Mouse (Mus musculus): ENCODE results near the gene Rgp1. TPM values are rescaled to one million over a fixed set of nuclear protein-coding genes. Genes with fewer than 3 reads are reported as not detected.

Rgp1 gene
- polyA plus RNA-seq, 1 experiment from 2014 or later = 25.2 TPM

DNA sequence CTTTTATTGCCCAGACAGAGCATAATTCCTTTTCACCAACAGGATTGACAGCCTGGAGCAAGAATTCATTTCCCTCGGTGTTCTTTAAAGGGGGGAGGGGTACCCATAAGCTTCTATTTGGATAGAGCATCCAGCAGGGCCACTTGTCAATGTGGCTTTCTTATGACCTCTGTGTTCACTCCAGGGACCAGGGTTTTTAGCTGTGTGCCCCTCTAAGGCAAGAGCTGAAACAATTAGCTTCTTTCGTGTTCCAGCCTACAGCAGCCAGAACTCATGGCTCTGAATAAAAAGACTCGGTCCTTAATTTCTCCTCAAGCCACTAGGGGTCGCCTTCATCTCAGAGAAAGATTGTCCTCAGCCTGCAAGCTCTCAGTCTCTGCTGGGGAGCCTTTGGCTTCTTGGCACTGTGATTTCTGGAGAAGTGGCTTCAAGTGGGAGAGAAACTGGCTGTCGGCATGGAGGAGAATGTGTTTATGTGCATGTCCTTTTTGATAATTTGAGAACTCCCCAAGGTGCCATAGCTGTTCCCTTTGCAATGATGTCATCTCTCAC lies 51.6 kb downstream of the Rgp1 start:
- Histone ChIP-seq H3K9ac (ENCODE audit: low read length) (peak overlapping the region; percentile 89; the same call in 1 of the 2 replicates), H3K27ac (ENCODE audit: low read depth, low read length) (peak overlapping the region; percentile 65), H3K27me3 (ENCODE audit: control insufficient read depth, insufficient read depth, low read length) (peaks cover 13% of the 10 kb centered on the region), H3K36me3 (ENCODE audit: control insufficient read depth, insufficient read depth, low read length) (no peaks in the 10 kb centered on the region), H3K4me1 (ENCODE audit: control insufficient read depth, insufficient read depth, low read length) (peaks cover 21% of the 10 kb centered on the region), H3K9me3 (ENCODE audit: control insufficient read depth, low read length) (no peaks in the 10 kb centered on the region), H3K4me3 (ENCODE audit: low read depth, low read length) (no peak overlapping the region), H3K4me2 (0 out of 2 replicates have a peak overlapping the region, but pooled peaks have one; percentile 7)
- peak; percentile 97 for DNase-seq (ENCODE audit: low spot score, missing footprints)
- peak; percentile 54 for ATAC-seq (ENCODE audit: low FRiP score)
- WGBS = 4% methylated on average over 5 of the region's 5 CpGs

DNA sequence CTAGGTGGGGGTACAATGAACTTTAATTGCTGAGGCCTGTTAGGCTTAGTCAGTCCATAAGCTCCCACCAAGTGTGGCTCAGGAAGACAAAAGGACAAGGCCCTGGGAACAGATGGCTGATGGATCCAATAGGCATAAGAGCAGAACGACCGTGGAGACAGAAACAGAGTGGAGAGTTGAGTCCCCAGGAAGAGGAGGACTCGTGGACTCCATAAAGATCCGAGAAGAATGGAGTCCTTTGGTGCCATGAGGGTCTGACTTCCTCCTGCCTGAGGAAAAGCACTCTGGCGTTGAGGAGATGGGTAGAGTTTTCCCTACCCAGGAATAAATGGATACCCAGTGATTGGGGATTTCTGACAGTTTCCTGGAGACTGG lies 52.1 kb downstream of the Rgp1 start:
- Histone ChIP-seq H3K27ac (ENCODE audit: low read depth, low read length) (peak overlapping the region; percentile 65), H3K4me3 (ENCODE audit: low read depth, low read length) (no peak overlapping the region), H3K36me3 (ENCODE audit: control insufficient read depth, insufficient read depth, low read length) (no peaks in the 10 kb centered on the region), H3K27me3 (ENCODE audit: control insufficient read depth, insufficient read depth, low read length) (peaks cover 13% of the 10 kb centered on the region), H3K4me2 (peak overlapping the region; percentile 81), H3K9ac (ENCODE audit: low read length) (peak overlapping the region; percentile 89), H3K4me1 (ENCODE audit: control insufficient read depth, insufficient read depth, low read length) (peaks cover 21% of the 10 kb centered on the region), H3K9me3 (ENCODE audit: control insufficient read depth, low read length) (no peaks in the 10 kb centered on the region)
- 16% methylated on average over 5 of the region's 5 CpGs for WGBS
- peak; percentile 93 for DNase-seq (ENCODE audit: low spot score, missing footprints)
- peak; percentile 23 for ATAC-seq (ENCODE audit: low FRiP score)

DNA sequence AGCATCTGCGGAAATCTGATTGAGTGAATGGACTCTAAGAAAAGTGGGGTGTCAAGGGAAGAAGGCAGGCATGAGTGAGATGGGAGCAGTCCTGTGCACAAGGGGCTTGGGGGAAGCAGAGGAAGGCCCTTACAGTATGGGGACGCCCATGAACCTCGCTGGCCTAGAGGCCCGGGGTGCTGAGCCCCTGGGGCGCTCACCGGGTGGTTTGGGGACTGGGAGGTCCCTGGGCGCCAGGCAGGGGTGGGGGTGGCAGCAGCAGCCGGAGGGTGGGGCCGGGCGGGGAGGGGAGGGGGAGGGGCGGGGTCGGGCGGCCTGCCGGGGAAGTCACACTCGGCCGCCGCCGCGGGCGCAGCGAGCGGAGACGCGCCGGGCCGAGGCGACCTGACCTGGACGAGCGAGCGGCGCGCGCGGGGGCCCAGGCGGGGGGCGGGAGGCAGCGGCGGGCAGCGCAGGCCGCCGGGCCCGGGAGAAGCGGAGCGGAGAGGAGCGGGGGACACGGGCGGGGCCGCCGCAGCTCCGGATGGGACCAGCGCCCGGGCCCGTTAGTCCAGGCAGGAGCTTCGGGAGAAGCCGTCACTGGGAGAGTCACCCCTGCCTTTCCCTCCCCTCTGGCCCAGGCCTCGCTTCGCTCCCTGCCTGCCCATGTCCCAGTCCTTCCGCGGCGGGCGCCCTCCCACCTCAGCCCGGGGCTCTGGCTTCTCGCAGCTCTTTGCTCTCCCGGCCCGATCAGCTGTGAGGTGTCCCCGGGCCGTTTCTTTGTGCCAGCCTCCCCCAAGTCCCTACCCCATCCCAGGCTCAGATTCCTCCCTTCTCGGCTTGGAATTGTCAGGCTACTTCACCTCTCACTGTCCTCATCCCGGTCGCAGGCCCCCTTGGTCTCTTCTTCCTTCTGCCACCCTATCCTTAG lies 52.8 kb downstream of the Rgp1 start, which contains the start of gene Npr2:
Gene Npr2, plus strand, starts transcription at position 890 of the 910 bp plus-strand sequence.
- Histone ChIP-seq H3K4me1 (ENCODE audit: control insufficient read depth, insufficient read depth, low read length) (peaks cover 21% of the 10 kb centered on the region), H3K36me3 (ENCODE audit: control insufficient read depth, insufficient read depth, low read length) (no peaks in the 10 kb centered on the region), H3K9ac (ENCODE audit: low read length) (peak within 1 kb of the TSS; percentile 89), H3K27me3 (ENCODE audit: control insufficient read depth, insufficient read depth, low read length) (peaks cover 13% of the 10 kb centered on the region), H3K4me2 (peak within 1 kb of the TSS; percentile 81), H3K27ac (ENCODE audit: low read depth, low read length) (peak within 1 kb of the TSS; percentile 65), H3K9me3 (ENCODE audit: control insufficient read depth, low read length) (no peaks in the 10 kb centered on the region), H3K4me3 (ENCODE audit: low read depth, low read length) (peak within 1 kb of the TSS; percentile 60)
- 1% methylated on average over 33 of the region's 70 CpGs for WGBS
- ATAC-seq (ENCODE audit: low FRiP score) (peak; percentile 56), DNase-seq (ENCODE audit: low spot score, missing footprints) (peak; percentile 95)

DNA sequence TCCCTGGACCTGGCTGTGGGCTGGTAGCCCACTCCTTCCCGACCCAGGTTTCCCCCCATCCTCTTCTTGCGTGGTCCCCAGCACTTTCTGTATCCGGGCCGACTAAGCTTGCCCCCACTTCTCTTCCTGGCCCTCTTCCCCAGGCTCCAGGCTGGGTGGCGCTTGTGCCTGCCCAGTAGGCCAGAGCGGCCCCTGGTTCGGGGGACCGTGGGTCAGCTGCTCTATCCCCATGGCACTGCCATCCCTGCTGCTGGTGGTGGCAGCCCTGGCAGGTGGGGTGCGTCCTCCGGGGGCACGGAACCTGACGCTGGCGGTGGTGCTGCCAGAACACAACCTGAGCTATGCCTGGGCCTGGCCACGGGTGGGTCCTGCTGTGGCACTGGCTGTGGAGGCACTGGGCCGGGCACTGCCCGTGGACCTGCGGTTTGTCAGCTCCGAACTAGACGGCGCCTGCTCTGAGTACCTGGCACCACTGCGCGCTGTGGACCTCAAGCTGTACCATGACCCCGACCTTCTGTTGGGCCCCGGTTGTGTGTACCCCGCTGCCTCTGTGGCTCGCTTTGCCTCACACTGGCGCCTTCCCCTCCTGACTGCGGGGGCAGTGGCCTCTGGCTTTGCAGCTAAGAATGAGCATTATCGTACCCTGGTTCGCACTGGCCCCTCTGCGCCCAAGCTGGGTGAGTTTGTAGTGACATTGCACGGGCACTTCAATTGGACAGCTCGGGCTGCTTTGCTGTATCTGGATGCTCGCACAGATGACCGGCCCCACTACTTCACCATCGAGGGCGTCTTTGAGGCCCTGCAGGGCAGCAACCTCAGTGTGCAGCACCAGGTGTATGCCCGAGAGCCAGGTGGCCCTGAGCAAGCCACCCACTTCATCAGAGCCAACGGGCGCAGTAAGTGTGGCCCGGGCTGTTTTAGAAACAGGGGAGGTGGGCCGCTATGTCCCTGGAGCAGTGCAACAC lies 53.7 kb downstream of the Rgp1 start:
- Histone ChIP-seq H3K27me3 (ENCODE audit: control insufficient read depth, insufficient read depth, low read length) (peaks cover 13% of the 10 kb centered on the region), H3K9me3 (ENCODE audit: control insufficient read depth, low read length) (no peaks in the 10 kb centered on the region), H3K4me1 (ENCODE audit: control insufficient read depth, insufficient read depth, low read length) (peaks cover 21% of the 10 kb centered on the region), H3K27ac (ENCODE audit: low read depth, low read length) (no peak overlapping the region), H3K4me3 (ENCODE audit: low read depth, low read length) (peak overlapping the region; percentile 60), H3K9ac (ENCODE audit: low read length) (peak overlapping the region; percentile 89), H3K4me2 (peak overlapping the region; percentile 81), H3K36me3 (ENCODE audit: control insufficient read depth, insufficient read depth, low read length) (no peaks in the 10 kb centered on the region)
- DNase-seq (ENCODE audit: low spot score, missing footprints) (no peak), ATAC-seq (ENCODE audit: low FRiP score) (peak; percentile 5; the same call in 1 of the 2 replicates)
- WGBS = 42% methylated on average over 42 of the region's 42 CpGs

DNA sequence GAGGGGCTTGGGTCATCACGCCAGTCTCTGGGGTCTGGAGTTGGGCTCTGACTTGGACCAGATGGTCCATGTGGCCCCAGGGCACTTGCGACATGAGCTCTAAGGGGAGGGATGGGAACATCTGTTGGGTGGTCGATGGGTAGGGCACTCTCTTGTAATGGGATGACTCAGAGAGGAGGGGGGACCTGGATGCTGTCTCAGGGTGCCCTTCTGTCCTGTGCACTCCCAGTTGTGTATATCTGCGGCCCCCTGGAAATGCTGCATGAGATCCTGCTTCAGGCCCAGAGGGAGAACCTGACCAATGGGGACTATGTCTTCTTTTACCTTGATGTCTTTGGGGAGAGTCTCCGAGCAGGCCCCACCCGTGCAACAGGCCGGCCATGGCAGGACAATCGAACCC lies 54.8 kb downstream of the Rgp1 start:
- peaks cover 12% of the 10 kb centered on the region for H3K27me3 ChIP-seq (ENCODE audit: control insufficient read depth, insufficient read depth, low read length)
- no peak overlapping the region for H3K9ac ChIP-seq (ENCODE audit: low read length)
- H3K4me3 ChIP-seq (ENCODE audit: low read depth, low read length) = no peak overlapping the region
- WGBS = 84% methylated on average over 8 of the region's 8 CpGs
- no peaks in the 10 kb centered on the region for H3K36me3 ChIP-seq (ENCODE audit: control insufficient read depth, insufficient read depth, low read length)
- ATAC-seq (ENCODE audit: low FRiP score) = no peak
- H3K4me1 ChIP-seq (ENCODE audit: control insufficient read depth, insufficient read depth, low read length) = peaks cover 21% of the 10 kb centered on the region
- peak overlapping the region; percentile 15; the same call in 1 of the 2 replicates for H3K4me2 ChIP-seq
- no peak for DNase-seq (ENCODE audit: low spot score, missing footprints)
- no peaks in the 10 kb centered on the region for H3K9me3 ChIP-seq (ENCODE audit: control insufficient read depth, low read length)
- H3K27ac ChIP-seq (ENCODE audit: low read depth, low read length) = no peak overlapping the region

- no peak for ATAC-seq (ENCODE audit: low FRiP score)
- Histone ChIP-seq H3K27me3 (ENCODE audit: control insufficient read depth, insufficient read depth, low read length) (peaks cover 11% of the 10 kb centered on the region), H3K9me3 (ENCODE audit: control insufficient read depth, low read length) (no peaks in the 10 kb centered on the region), H3K4me2 (peak overlapping the region; percentile 15; the same call in 1 of the 2 replicates), H3K9ac (ENCODE audit: low read length) (no peak overlapping the region), H3K4me3 (ENCODE audit: low read depth, low read length) (no peak overlapping the region), H3K36me3 (ENCODE audit: control insufficient read depth, insufficient read depth, low read length) (no peaks in the 10 kb centered on the region), H3K4me1 (ENCODE audit: control insufficient read depth, insufficient read depth, low read length) (peaks cover 21% of the 10 kb centered on the region), H3K27ac (ENCODE audit: low read depth, low read length) (no peak overlapping the region)
- no peak for DNase-seq (ENCODE audit: low spot score, missing footprints)
- WGBS = 92% methylated on average over 2 of the region's 2 CpGs
These were observed 55.2 kb downstream of the Rgp1 start for GRCm38 (mm10) chr4:43633736-43634135.

DNA sequence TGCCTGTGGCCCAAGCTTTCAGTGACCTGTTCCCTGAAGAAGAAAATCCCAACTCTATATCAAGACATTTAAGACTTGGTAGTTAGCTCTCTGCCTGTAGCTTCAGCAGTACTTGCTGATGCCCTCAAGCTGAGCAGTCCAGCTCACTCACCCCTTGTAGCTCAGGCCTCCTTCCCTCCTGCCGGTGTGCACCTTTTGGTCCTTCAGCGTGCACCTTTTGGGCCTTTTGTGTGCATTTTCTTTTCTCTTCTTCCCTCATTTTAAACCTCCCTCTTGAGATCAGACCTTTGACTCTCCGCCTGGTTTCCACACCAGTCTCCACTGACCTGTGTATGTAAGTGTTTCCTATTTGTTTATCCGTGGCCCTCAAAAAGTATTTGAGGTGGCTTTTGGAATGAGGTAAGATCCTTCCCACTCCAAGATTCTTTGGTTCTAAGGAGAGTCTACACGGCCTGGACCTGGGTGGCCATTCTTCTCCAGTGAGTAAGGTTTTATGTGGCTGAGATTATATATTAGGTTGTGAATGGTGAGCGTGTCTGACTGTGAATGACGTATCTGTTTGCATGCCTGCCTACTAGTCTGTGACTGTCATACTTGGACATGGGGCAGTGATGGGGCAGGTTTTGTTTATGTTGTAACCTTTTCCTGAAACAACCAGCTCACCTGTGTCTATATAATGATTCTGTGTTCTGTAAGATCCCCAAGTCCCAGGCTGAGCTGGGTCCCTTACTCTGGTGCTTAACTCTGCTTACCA lies 56.3 kb downstream of the Rgp1 start:
- 85% methylated on average over 7 of the region's 7 CpGs for WGBS
- H3K36me3 ChIP-seq (ENCODE audit: control insufficient read depth, insufficient read depth, low read length) = no peaks in the 10 kb centered on the region
- H3K4me2 ChIP-seq = no peak overlapping the region
- H3K4me1 ChIP-seq (ENCODE audit: control insufficient read depth, insufficient read depth, low read length) = peaks cover 21% of the 10 kb centered on the region
- H3K9me3 ChIP-seq (ENCODE audit: control insufficient read depth, low read length) = no peaks in the 10 kb centered on the region
- ATAC-seq (ENCODE audit: low FRiP score) (no peak), DNase-seq (ENCODE audit: low spot score, missing footprints) (no peak)
- H3K27ac ChIP-seq (ENCODE audit: low read depth, low read length) = no peak overlapping the region
- H3K4me3 ChIP-seq (ENCODE audit: low read depth, low read length) = no peak overlapping the region
- H3K27me3 ChIP-seq (ENCODE audit: control insufficient read depth, insufficient read depth, low read length) = peaks cover 11% of the 10 kb centered on the region
- no peak overlapping the region for H3K9ac ChIP-seq (ENCODE audit: low read length)

DNA sequence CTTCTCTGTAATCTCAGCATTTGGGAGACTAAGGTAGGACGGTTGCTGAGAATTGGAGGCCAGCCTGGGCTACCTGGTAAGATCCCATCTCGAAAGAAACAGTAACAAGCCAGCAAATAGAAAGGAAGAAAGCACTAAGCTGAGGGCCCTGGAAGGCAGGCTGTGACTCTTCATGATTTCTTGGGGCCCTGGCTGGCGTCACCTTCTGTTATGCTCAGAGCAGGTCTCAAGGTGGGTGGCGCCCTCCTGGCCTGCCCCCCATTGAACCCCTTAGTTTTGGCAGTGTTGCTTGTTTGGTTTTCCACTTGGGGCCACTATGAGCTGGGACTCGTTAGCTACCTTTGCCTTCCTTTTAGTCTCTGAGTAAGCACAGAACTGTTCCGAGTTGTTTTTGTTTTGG lies 58.2 kb downstream of the Rgp1 start:
- Histone ChIP-seq H3K36me3 (ENCODE audit: control insufficient read depth, insufficient read depth, low read length) (no peaks in the 10 kb centered on the region), H3K4me2 (no peak overlapping the region), H3K4me3 (ENCODE audit: low read depth, low read length) (no peak overlapping the region), H3K4me1 (ENCODE audit: control insufficient read depth, insufficient read depth, low read length) (peaks cover 14% of the 10 kb centered on the region), H3K27me3 (ENCODE audit: control insufficient read depth, insufficient read depth, low read length) (peaks cover 11% of the 10 kb centered on the region), H3K9me3 (ENCODE audit: control insufficient read depth, low read length) (no peaks in the 10 kb centered on the region), H3K9ac (ENCODE audit: low read length) (no peak overlapping the region), H3K27ac (ENCODE audit: low read depth, low read length) (no peak overlapping the region)
- ATAC-seq (ENCODE audit: low FRiP score) = no peak
- WGBS = 81% methylated on average over 6 of the region's 6 CpGs
- DNase-seq (ENCODE audit: low spot score, missing footprints) = no peak
